Mouse (Mus musculus): ENCODE measurements around the gene 1700037H04Rik. TPM values are rescaled to one million over a fixed set of nuclear protein-coding genes. Genes with fewer than 3 reads are reported as not detected.
A peak's percentile ranks its signal among the peaks of the same experiment; 100 is the strongest.

1700037H04Rik gene
- polyA plus RNA-seq, 1 experiment, result 426 TPM

DNA sequence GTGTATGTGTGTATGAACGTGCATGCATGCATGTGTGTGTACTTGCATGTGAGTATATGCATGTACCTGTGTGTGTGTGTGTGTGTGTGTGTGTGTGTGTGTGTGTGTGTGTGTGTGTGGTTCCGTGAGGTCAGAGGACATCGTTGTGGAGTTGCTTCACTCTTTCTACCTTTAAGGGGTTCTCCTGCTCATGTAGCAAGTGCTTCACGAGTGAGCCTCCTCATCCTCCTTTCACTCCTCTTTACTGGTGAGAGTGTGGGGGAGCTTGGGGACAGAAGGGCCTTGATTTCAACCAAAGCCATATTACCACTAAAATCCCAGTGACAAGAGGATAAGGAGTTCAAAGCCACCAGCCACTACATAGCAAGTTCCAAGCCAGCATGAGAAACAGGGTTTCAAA is 62.8 kb downstream of the 1700037H04Rik start:
- Histone ChIP-seq H3K4me3 (ENCODE audit: insufficient read depth, low read depth, low read length) (no peak overlapping the region), H3K27ac (replicated peaks; ENCODE audit: low read depth, low read length) (peak overlapping the region; percentile 96), H3K4me1 (ENCODE audit: control insufficient read depth, insufficient read depth, insufficient read length, low read length) (peaks cover 24% of the 10 kb centered on the region; the same call in 1 of the 2 replicates)

Other genes starting within 250 kb of the 1700037H04Rik start
- 9.6 and 10.9 TPM in 2 replicates for gene Gfra4, start 117.0 kb downstream of the 1700037H04Rik start, polyA plus RNA-seq (2012; ENCODE audit: insufficient read depth, insufficient read length, missing spikeins)
- gene Adam33, start 96.3 kb downstream of the 1700037H04Rik start, polyA plus RNA-seq (2012; ENCODE audit: insufficient read depth, insufficient read length, missing spikeins), result 1.3 and 2.3 TPM in 2 replicates
- 1.0 and 1.2 TPM in 2 replicates for gene Siglec1, start 73.3 kb downstream of the 1700037H04Rik start, polyA plus RNA-seq (2012; ENCODE audit: insufficient read depth, insufficient read length, missing spikeins)
- 7.0 and 9.6 TPM in 2 replicates for gene Hspa12b, start 32.8 kb downstream of the 1700037H04Rik start, polyA plus RNA-seq (2012; ENCODE audit: insufficient read depth, insufficient read length, missing spikeins)
- not detected in 2 replicates for gene Gm11037, start 26.6 kb downstream of the 1700037H04Rik start, polyA plus RNA-seq (2012; ENCODE audit: insufficient read depth, insufficient read length, missing spikeins)
- gene Cenpb, start 20.0 kb upstream of the 1700037H04Rik start, polyA plus RNA-seq (2012; ENCODE audit: insufficient read depth, insufficient read length, missing spikeins), result 78.2 and 99.0 TPM in 2 replicates
- gene Cdc25b, start 26.9 kb upstream of the 1700037H04Rik start, polyA plus RNA-seq (2012; ENCODE audit: insufficient read depth, insufficient read length, missing spikeins), result 2.4 and 2.5 TPM in 2 replicates
- gene Spef1, start 27.2 kb upstream of the 1700037H04Rik start, polyA plus RNA-seq (2012; ENCODE audit: insufficient read depth, insufficient read length, missing spikeins), result 5.3 and 9.2 TPM in 2 replicates
- 15.9 and 26.0 TPM in 2 replicates for gene Ap5s1, start 47.0 kb upstream of the 1700037H04Rik start, polyA plus RNA-seq (2012; ENCODE audit: insufficient read depth, insufficient read length, missing spikeins)
- gene Mavs, start 74.0 kb upstream of the 1700037H04Rik start, polyA plus RNA-seq (2012; ENCODE audit: insufficient read depth, insufficient read length, missing spikeins), result 57.1 and 83.3 TPM in 2 replicates
- 23.4 and 38.5 TPM in 2 replicates for gene Pank2, start 102.4 kb upstream of the 1700037H04Rik start, polyA plus RNA-seq (2012; ENCODE audit: insufficient read depth, insufficient read length, missing spikeins)
- 8.5 and 13.8 TPM in 2 replicates for gene Rnf24, start 192.8 kb upstream of the 1700037H04Rik start, polyA plus RNA-seq (2012; ENCODE audit: insufficient read depth, insufficient read length, missing spikeins)